Mouse (Mus musculus) stomach, embryonic 14.5 days (tissue): Measurements from ENCODE around the gene Ctla2a. TPM values are rescaled to one million over a fixed set of nuclear protein-coding genes. Genes with fewer than 3 reads are reported as not detected.
"Not testable (repeated sequence)": the region's sequence is repeated elsewhere in the genome, so short reads cannot be mapped to it uniquely, and the experiment has no call there.

Experiments
- ATAC-seq: fragments of 200-750 bp; cut with Nextera tagmentation; 2 replicates; pipeline ENCODE4 v1.8.0; 2017; ENCODE audit warnings: low read depth, moderate TSS enrichment; ENCODE audit not compliant: insufficient number of reproducible peaks, insufficient read depth, low FRiP score
- H3K27ac ChIP-seq: fragments of 300-500 bp; sonication (generic); 2 replicates; pipeline ENCODE4 v1.5.1; 2014; ENCODE audit warnings: mild to moderate bottlenecking, low read length, moderate library complexity, mixed read lengths
- H3K27me3 ChIP-seq: fragments of 300-500 bp; sonication (generic); 2 replicates; pipeline ENCODE4 v1.6.1; 2014; ENCODE audit warnings: low read length, control low read depth, mixed read lengths; ENCODE audit not compliant: control insufficient read depth, insufficient read depth
- H3K36me3 ChIP-seq: fragments of 300-500 bp; sonication (generic); 2 replicates; pipeline ENCODE4 v1.6.1; 2014; ENCODE audit warnings: mild to moderate bottlenecking, control low read depth, low read length, moderate library complexity, mixed read lengths; ENCODE audit not compliant: control insufficient read depth, insufficient read depth
- H3K4me1 ChIP-seq: fragments of 300-500 bp; sonication (generic); 2 replicates; pipeline ENCODE4 v1.6.1; 2014; ENCODE audit warnings: low read length, control low read depth, mixed read lengths; ENCODE audit not compliant: control insufficient read depth, insufficient read depth
- H3K4me2 ChIP-seq: fragments of 300-500 bp; sonication (generic); replicated peaks from 2 replicates; pipeline ENCODE4 v1.6.1; 2014; ENCODE audit warnings: low read depth, low read length, control low read depth
- H3K4me3 ChIP-seq: fragments of 300-500 bp; sonication (generic); 2 replicates; pipeline ENCODE4 v1.5.1; 2014; ENCODE audit warnings: low read depth, low read length, control low read depth
- H3K9ac ChIP-seq: fragments of 300-500 bp; sonication (generic); replicated peaks from 2 replicates; pipeline ENCODE4 v1.6.1; 2014; ENCODE audit warnings: low read depth, mild to moderate bottlenecking, control low read depth, low read length, moderate library complexity, mixed read lengths
- H3K9me3 ChIP-seq: fragments of 300-500 bp; sonication (generic); 2 replicates; pipeline ENCODE4 v1.6.1; 2016; ENCODE audit warnings: low read depth, low read length, control low read depth; ENCODE audit not compliant: control insufficient read depth
- WGBS: fragments of 180-500 bp; shearing (Covaris S2); extraction: QIAGEN DNeasy Blood & Tissue Kit; methylation state at CpG from one replicate; pipeline ENCODE4 v1.1.7; 2014; 5-methylcytosine and 5-hydroxymethylcytosine counted together
- polyA plus RNA-seq: library from polyadenylated mRNA; unstranded; fragments of >200 nt; fragmentation: Nextera tagmentation; extraction: Ambion mirVana; gene quantifications from 2 replicates; pipeline ENCODE4 v1.2.1, GENCODE M21; 2014

The Ctla2a gene
- 25.5 and 28.8 TPM in 2 replicates for polyA plus RNA-seq

- ATAC-seq, result peak; percentile 53; the same call in 1 of the 2 replicates
- 55% methylated on average over 5 of the region's 5 CpGs for WGBS
Measured at GRCm38 (mm10) chr13:60936500-60936901, at the start of gene Ctla2a, which contains the start of gene Gm49391. Gene Ctla2a (minus strand): TSS chr13:60936625. Gene Gm49391 (minus strand): TSS chr13:60936571.

GRCm38 (mm10) chr13:60972319-60972718 lies 35.9 kb upstream of the Ctla2a start:
- H3K27me3 ChIP-seq, H3K4me1 ChIP-seq, H3K4me2 ChIP-seq, H3K27ac ChIP-seq, H3K36me3 ChIP-seq, ATAC-seq, H3K4me3 ChIP-seq, H3K9me3 ChIP-seq, H3K9ac ChIP-seq: not testable (repeated sequence)
- 73% methylated on average over 4 of the region's 4 CpGs for WGBS

More at GRCm38 (mm10) chr13:60936500-60936901, at the start of gene Ctla2a, which contains the start of gene Gm49391:
- no peak within 1 kb of the TSS for H3K9ac ChIP-seq
- no peaks in the 10 kb centered on the region for H3K4me1 ChIP-seq
- no peak within 1 kb of the TSS for H3K27ac ChIP-seq
- no peak within 1 kb of the TSS for H3K4me2 ChIP-seq
- no peaks in the 10 kb centered on the region for H3K27me3 ChIP-seq
- H3K4me3 ChIP-seq, result no peak within 1 kb of the TSS
- H3K9me3 ChIP-seq, result no peaks in the 10 kb centered on the region
- no peaks in the 10 kb centered on the region for H3K36me3 ChIP-seq

- not testable (repeated sequence) for H3K27me3 ChIP-seq, H3K9me3 ChIP-seq, H3K36me3 ChIP-seq, H3K9ac ChIP-seq, H3K4me1 ChIP-seq, H3K4me3 ChIP-seq, H3K27ac ChIP-seq, ATAC-seq, H3K4me2 ChIP-seq
- WGBS, result 40% methylated on average over 5 of the region's 5 CpGs
Measured at GRCm38 (mm10) chr13:60963985-60964384, 27.6 kb upstream of the Ctla2a start.

GRCm38 (mm10) chr13:60961706-60962105 lies 25.3 kb upstream of the Ctla2a start:
- Histone ChIP-seq H3K36me3 (no peaks in the 10 kb centered on the region), H3K9me3 (no peaks in the 10 kb centered on the region; the same call in 1 of the 2 replicates), H3K4me1 (no peaks in the 10 kb centered on the region), H3K4me2 (no peak overlapping the region), H3K27ac (no peak overlapping the region), H3K4me3 (no peak overlapping the region), H3K27me3 (no peaks in the 10 kb centered on the region), H3K9ac (no peak overlapping the region)
- WGBS, result 70% methylated on average over 5 of the region's 5 CpGs
- ATAC-seq, result no peak

GRCm38 (mm10) chr13:60941884-60942283 lies 5.5 kb upstream of the Ctla2a start, which contains the start of gene Tpbpa:
Gene Tpbpa (minus strand): TSS chr13:60941984.
- not testable (repeated sequence) for ATAC-seq, H3K36me3 ChIP-seq, H3K9ac ChIP-seq, H3K4me3 ChIP-seq, H3K27me3 ChIP-seq, H3K9me3 ChIP-seq, H3K4me2 ChIP-seq, H3K4me1 ChIP-seq, H3K27ac ChIP-seq
- 71% methylated on average over 3 of the region's 3 CpGs for WGBS

GRCm38 (mm10) chr13:60935490-60935889 lies 935 bp downstream of the Ctla2a start, which contains the start of gene Gm49393:
Gene Gm49393 (minus strand): TSS chr13:60935590.
- not testable (repeated sequence) for ATAC-seq, H3K4me3 ChIP-seq, H3K9me3 ChIP-seq, H3K36me3 ChIP-seq, H3K27ac ChIP-seq, H3K4me1 ChIP-seq, H3K27me3 ChIP-seq, H3K9ac ChIP-seq, H3K4me2 ChIP-seq
- WGBS, result 75% methylated on average over 2 of the region's 2 CpGs

- WGBS, result 81% methylated on average over 2 of the region's 2 CpGs
Measured at GRCm38 (mm10) chr13:60904780-60905179, 31.6 kb downstream of the Ctla2a start, which contains the start of gene Tpbpb. Gene Tpbpb (minus strand): TSS chr13:60904880.

GRCm38 (mm10) chr13:60897328-60897727 lies 39.1 kb downstream of the Ctla2a start, which contains the start of gene Ctla2b:
Gene Ctla2b (minus strand): TSS chr13:60897447.
- Histone ChIP-seq H3K27ac (no peak within 1 kb of the TSS), H3K36me3 (no peaks in the 10 kb centered on the region), H3K4me2 (no peak within 1 kb of the TSS), H3K4me3 (no peak within 1 kb of the TSS), H3K9me3 (no peaks in the 10 kb centered on the region), H3K9ac (no peak within 1 kb of the TSS), H3K4me1 (no peaks in the 10 kb centered on the region), H3K27me3 (no peaks in the 10 kb centered on the region)
- WGBS, result 62% methylated on average over 3 of the region's 3 CpGs
- 0 out of 2 replicates have a peak, but pooled peaks have one; percentile 42 for ATAC-seq

More at GRCm38 (mm10) chr13:60904780-60905179, 31.6 kb downstream of the Ctla2a start, which contains the start of gene Tpbpb:
- H3K4me3 ChIP-seq, H3K9ac ChIP-seq, H3K4me2 ChIP-seq, H3K27ac ChIP-seq, ATAC-seq, H3K4me1 ChIP-seq, H3K9me3 ChIP-seq, H3K36me3 ChIP-seq, H3K27me3 ChIP-seq: not testable (repeated sequence)

- H3K4me2 ChIP-seq, ATAC-seq, H3K9ac ChIP-seq, H3K4me3 ChIP-seq, H3K27ac ChIP-seq, H3K27me3 ChIP-seq, H3K4me1 ChIP-seq, H3K9me3 ChIP-seq, H3K36me3 ChIP-seq: not testable (repeated sequence)
- 77% methylated on average over 8 of the region's 8 CpGs for WGBS
Measured at GRCm38 (mm10) chr13:60896794-60897193, 39.6 kb downstream of the Ctla2a start, which contains the start of gene Gm49392. Gene Gm49392 (minus strand): TSS chr13:60896894.
